Comparison of ENCODE assay signal across 9 mouse cellular contexts in genomic region chr1:180312792-180313311, GRCm38 (mm10). TPM values are rescaled to one million over a fixed set of nuclear protein-coding genes. Genes with fewer than 3 reads are reported as not detected.
DNase-seq lines count a peak whose midpoint lies in the region; ATAC-seq lines count a peak whose summit lies in the region.
"Had no signal": no experiment of that assay in that cellular context is flagged by ENCODE, and none has a peak within 500 bp of the region (broad histone marks: within the 10 kb centered on the region; RNA-seq: fewer than 3 reads in every experiment).

No protein-coding gene starts in this region.

- H3K27me3 ChIP-seq in kidney, embryonic 16.5 days (ENCODE audit: insufficient read depth, low read length): no peaks in the 10 kb centered on the region
- H3K27me3 ChIP-seq in embryonic facial prominence, embryonic 12.5 days: no peaks in the 10 kb centered on the region
- no peaks in the 10 kb centered on the region; the same call in 1 of the 2 replicates for H3K27me3 ChIP-seq in heart, embryonic 11.5 days (ENCODE audit: control insufficient read depth, insufficient read depth, low read length)
- H3K27me3 ChIP-seq in stomach, embryonic 14.5 days (ENCODE audit: control insufficient read depth, insufficient read depth, low read length): no peaks in the 10 kb centered on the region

- H3K9ac ChIP-seq in kidney, embryonic 16.5 days (replicated peaks; ENCODE audit: low read length): no peak overlapping the region
- no peak overlapping the region for H3K9ac ChIP-seq in embryonic facial prominence, embryonic 12.5 days
- H3K9ac ChIP-seq in heart, embryonic 11.5 days (ENCODE audit: low read depth, low read length): no peak overlapping the region
- no peak overlapping the region for H3K9ac ChIP-seq in stomach, embryonic 14.5 days (replicated peaks; ENCODE audit: low read depth, low read length)

- no peak overlapping the region for H3K27ac ChIP-seq in kidney, embryonic 16.5 days (ENCODE audit: low read length)
- H3K27ac ChIP-seq in embryonic facial prominence, embryonic 12.5 days: 0 out of 2 replicates have a peak overlapping the region, but pooled peaks have one; percentile 25
- no peak overlapping the region for H3K27ac ChIP-seq in heart, embryonic 11.5 days (ENCODE audit: low read depth, low read length)
- 0 out of 2 replicates have a peak overlapping the region, but pooled peaks have one; percentile 4 for H3K27ac ChIP-seq in stomach, embryonic 14.5 days (ENCODE audit: low read length)

- H3K4me1 ChIP-seq in kidney, embryonic 16.5 days (ENCODE audit: insufficient read depth, low read length): peaks cover 13% of the 10 kb centered on the region
- peaks cover 20% of the 10 kb centered on the region for H3K4me1 ChIP-seq in embryonic facial prominence, embryonic 12.5 days
- peaks cover 23% of the 10 kb centered on the region for H3K4me1 ChIP-seq in heart, embryonic 11.5 days (ENCODE audit: control insufficient read depth, insufficient read depth, low read length)
- peaks cover 25% of the 10 kb centered on the region for H3K4me1 ChIP-seq in stomach, embryonic 14.5 days (ENCODE audit: control insufficient read depth, insufficient read depth, low read length)

- H3K4me3 ChIP-seq in kidney, embryonic 16.5 days (ENCODE audit: low read length): no peak overlapping the region
- no peak overlapping the region for H3K4me3 ChIP-seq in embryonic facial prominence, embryonic 12.5 days
- no peak overlapping the region for H3K4me3 ChIP-seq in heart, embryonic 11.5 days (ENCODE audit: low read depth, low read length)
- no peak overlapping the region for H3K4me3 ChIP-seq in stomach, embryonic 14.5 days (ENCODE audit: low read depth, low read length)

- 54% methylated on average over 6 of the region's 6 CpGs for WGBS in kidney, embryonic 16.5 days
- WGBS in embryonic facial prominence, embryonic 12.5 days: 45% methylated on average over 6 of the region's 6 CpGs
- 32% methylated on average over 6 of the region's 6 CpGs for WGBS in heart, embryonic 11.5 days (ENCODE audit: insufficient replicate concordance)
- 42% methylated on average over 6 of the region's 6 CpGs for WGBS in stomach, embryonic 14.5 days

- ATAC-seq in kidney, embryonic 16.5 days (ENCODE audit: low FRiP score, low TSS enrichment): peak; percentile 42; the same call in 1 of the 2 replicates
- peak; percentile 45; the same call in 1 of the 2 replicates for ATAC-seq in embryonic facial prominence, embryonic 12.5 days (ENCODE audit: insufficient number of reproducible peaks, insufficient read depth, low FRiP score, low TSS enrichment)
- ATAC-seq in heart, embryonic 11.5 days (replicated peaks; ENCODE audit: insufficient number of reproducible peaks, low FRiP score, low TSS enrichment): no peak
- ATAC-seq in stomach, embryonic 14.5 days (ENCODE audit: insufficient number of reproducible peaks, insufficient read depth, low FRiP score, low read depth): no peak

- H3K9me3 ChIP-seq in kidney, embryonic 16.5 days (ENCODE audit: low read length): no peaks in the 10 kb centered on the region
- no peaks in the 10 kb centered on the region for H3K9me3 ChIP-seq in embryonic facial prominence, embryonic 12.5 days
- no peaks in the 10 kb centered on the region for H3K9me3 ChIP-seq in heart, embryonic 11.5 days (replicated peaks; ENCODE audit: control insufficient read depth, low read length)
- H3K9me3 ChIP-seq in stomach, embryonic 14.5 days (ENCODE audit: control insufficient read depth, low read depth, low read length): no peaks in the 10 kb centered on the region
- H3K9me3 ChIP-seq: G1E had no signal

- DNase-seq in kidney, adult 11 months: no peak
- peak; percentile 73 for DNase-seq in adipocyte (ENCODE audit: low spot score)
- peak; percentile 53 to 74 for DNase-seq in kidney, postnatal 36 days
- no peak for DNase-seq in spleen, postnatal 36 days (ENCODE audit: low spot score in 2 of 2)

- H3K4me2 ChIP-seq in kidney, embryonic 16.5 days (replicated peaks; ENCODE audit: low read depth, low read length): no peak overlapping the region
- 0 out of 2 replicates have a peak overlapping the region, but pooled peaks have one; percentile 55 for H3K4me2 ChIP-seq in embryonic facial prominence, embryonic 12.5 days (replicated peaks)
- peak overlapping the region; percentile 61 for H3K4me2 ChIP-seq in heart, embryonic 11.5 days
- peak overlapping the region; percentile 37; the same call in 1 of the 2 replicates for H3K4me2 ChIP-seq in stomach, embryonic 14.5 days (replicated peaks; ENCODE audit: low read depth, low read length)

- H3K36me3 ChIP-seq in kidney, embryonic 16.5 days (ENCODE audit: insufficient read depth, low read length): no peaks in the 10 kb centered on the region
- no peaks in the 10 kb centered on the region for H3K36me3 ChIP-seq in embryonic facial prominence, embryonic 12.5 days
- no peaks in the 10 kb centered on the region for H3K36me3 ChIP-seq in heart, embryonic 11.5 days (ENCODE audit: control insufficient read depth, insufficient read depth, low read length)
- no peaks in the 10 kb centered on the region for H3K36me3 ChIP-seq in stomach, embryonic 14.5 days (ENCODE audit: control insufficient read depth, insufficient read depth, low read length)
- H3K36me3 ChIP-seq: G1E had no signal

RNA-seq across cellular contexts. Expression of gene Itpkb, which starts 17.4 kb away (rescaled TPM):
- 8.3 and 9.6 TPM in 2 replicates for polyA plus RNA-seq in kidney, embryonic 16.5 days (2015; fragmentation: Nextera tagmentation; extraction: Ambion mirVana)
- 12.8 and 13.3 TPM in 2 replicates for polyA plus RNA-seq in embryonic facial prominence, embryonic 12.5 days (2016; fragmentation: Nextera tagmentation; extraction: Ambion mirVana)
- 3.2 and 4.0 TPM in 2 replicates for polyA plus RNA-seq in heart, embryonic 11.5 days (2014; fragmentation: Nextera tagmentation; extraction: Ambion mirVana)
- 10.4 and 10.9 TPM in 2 replicates for polyA plus RNA-seq in stomach, embryonic 14.5 days (2014; fragmentation: Nextera tagmentation; extraction: Ambion mirVana)

RNA-seq across cellular contexts. Expression of gene Psen2, which starts 49.6 kb away (rescaled TPM):
- 24.1 and 24.5 TPM in 2 replicates for polyA plus RNA-seq in kidney, embryonic 16.5 days (2015; fragmentation: Nextera tagmentation; extraction: Ambion mirVana)
- polyA plus RNA-seq in embryonic facial prominence, embryonic 12.5 days (2016; fragmentation: Nextera tagmentation; extraction: Ambion mirVana): 10.4 and 10.7 TPM in 2 replicates
- polyA plus RNA-seq in heart, embryonic 11.5 days (2014; fragmentation: Nextera tagmentation; extraction: Ambion mirVana): 14.7 and 17.3 TPM in 2 replicates
- 13.5 and 17.4 TPM in 2 replicates for polyA plus RNA-seq in stomach, embryonic 14.5 days (2014; fragmentation: Nextera tagmentation; extraction: Ambion mirVana)

Comparison
In these comparisons a context has a peak if more than half of its experiments do, and no peak if none do; other contexts are left out.
1. DNase-seq: peak in adipocyte (single experiment) and kidney, postnatal 36 days (2 of 2); none in kidney, adult 11 months (single experiment) and spleen, postnatal 36 days (0 of 2).
2. ATAC-seq: peak in kidney, embryonic 16.5 days (single experiment) and embryonic facial prominence, embryonic 12.5 days (single experiment); none in heart, embryonic 11.5 days (single experiment) and stomach, embryonic 14.5 days (single experiment).
3. H3K27ac ChIP-seq: peak in embryonic facial prominence, embryonic 12.5 days (single experiment) and stomach, embryonic 14.5 days (single experiment); none in kidney, embryonic 16.5 days (single experiment) and heart, embryonic 11.5 days (single experiment).